Mouse (Mus musculus) mouse embryonic stem cell (cell line): ENCODE data around the gene Vps26b.

Experiments used
- in situ Hi-C, 2 experiments: fragments of 300-500 bp; cut with MboI; formaldehyde crosslinking; loops; 1 replicate in 1 of 2; 3 replicates in 1 of 2; pipeline ENCODE4 v1.14.3; 2019 to 2020; ENCODE audit warnings: low sequenced_read_pairs in 2 of 2, low pct_unique_long_range_greater_than_20kb in 1 of 2, mixed read lengths in 1 of 2; ENCODE audit not compliant: unreplicated experiment in 1 of 2

Vps26b gene

DNA sequence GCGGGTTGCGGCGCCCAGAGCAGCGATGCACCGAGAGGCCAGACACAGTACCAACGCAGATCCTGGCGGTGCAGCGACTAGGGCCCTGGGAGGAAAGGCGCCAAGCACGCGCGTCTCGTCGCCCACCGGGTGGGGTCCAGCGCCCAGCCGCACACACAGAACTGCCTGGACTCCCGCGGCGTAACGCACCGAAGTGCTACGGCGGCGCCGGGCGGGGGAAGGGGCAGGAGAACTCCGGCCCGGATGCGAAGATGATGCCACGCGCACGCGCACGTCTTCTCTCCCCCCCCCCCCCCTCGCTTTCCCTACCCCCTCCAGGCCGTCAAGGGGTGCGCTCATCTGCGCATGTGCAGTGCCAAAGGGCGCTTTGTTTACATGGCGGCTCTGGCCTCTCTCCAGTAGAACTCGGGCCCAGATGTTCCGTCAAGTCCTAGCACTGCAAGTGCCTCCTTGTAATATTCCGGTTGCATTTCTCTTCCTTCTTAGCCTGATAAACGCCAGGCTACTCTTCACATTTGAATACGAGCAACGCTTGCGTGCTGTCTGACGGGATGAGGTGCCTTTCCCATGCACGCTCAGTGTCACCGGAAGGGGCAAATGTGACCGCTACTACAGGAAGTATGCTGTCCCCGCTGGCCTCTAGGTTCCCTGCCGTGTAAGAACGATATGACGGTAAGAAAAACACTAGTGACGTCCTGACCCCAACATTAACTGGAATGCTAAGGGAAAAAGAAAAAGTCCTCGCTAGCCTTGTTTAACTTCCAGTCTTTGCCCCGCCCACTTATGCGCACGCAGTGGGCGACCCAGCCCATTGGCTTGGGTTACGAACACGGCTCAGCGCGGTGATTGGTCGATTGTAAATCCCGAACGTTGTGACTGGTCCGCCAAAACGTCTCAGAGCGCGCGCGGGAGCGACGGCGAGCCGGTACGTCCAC lies at the start of gene Vps26b, which contains the start of gene Ncapd3:
Vps26b (minus strand) TSS at position 238 of the 935 bp plus-strand sequence.
Ncapd3 (plus strand) TSS at position 348 of the 935 bp plus-strand sequence.
- in situ Hi-C loops, result no loop called here

DNA sequence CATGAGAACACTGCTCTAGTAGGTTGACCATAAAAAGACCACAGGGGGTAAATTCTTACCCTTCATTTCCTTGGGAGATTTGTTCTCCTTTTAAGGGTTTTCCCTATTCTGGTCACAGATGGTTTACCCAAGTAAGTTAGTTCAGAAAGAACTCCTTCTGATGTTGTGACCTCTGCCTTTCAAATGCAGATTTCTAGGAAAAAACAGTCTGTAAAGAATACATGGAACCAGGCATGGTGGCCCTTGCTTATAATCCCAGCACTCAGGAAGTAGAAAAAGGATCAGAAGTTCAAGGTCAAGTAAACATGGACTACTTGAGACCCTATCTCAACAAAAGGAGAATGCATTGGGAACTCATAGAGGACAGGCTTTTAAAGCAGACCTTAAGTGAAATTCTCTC lies 45.9 kb upstream of the Vps26b start:
- in situ Hi-C loops, result no loop called here

DNA sequence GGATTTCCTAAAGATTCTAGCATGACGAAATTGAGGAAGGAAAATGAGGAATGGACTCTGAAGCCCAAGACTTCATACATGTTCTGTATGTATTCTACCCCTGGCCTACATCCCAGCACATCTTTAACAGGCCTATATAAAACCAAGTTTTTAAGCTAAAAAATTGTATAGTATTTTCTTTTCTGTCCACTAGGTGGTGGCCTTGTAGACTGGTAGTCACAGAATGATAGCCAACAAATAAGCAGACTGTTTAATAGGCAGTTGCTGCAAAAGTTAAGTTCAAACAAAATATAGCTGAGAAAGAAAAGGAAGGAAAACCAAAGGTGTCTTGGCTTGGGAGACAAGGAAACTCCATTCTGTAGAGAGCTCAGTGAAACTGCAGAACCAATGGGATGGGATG lies 44.8 kb upstream of the Vps26b start:
- in situ Hi-C loops, result no loop called here

GRCm38 (mm10) chr9:27070895-27071294 lies 41.0 kb upstream of the Vps26b start:
- in situ Hi-C loops, result no loop called here

GRCm38 (mm10) chr9:27058341-27058740 lies 28.5 kb upstream of the Vps26b start:
- in situ Hi-C loops, result no loop called here

GRCm38 (mm10) chr9:27049492-27049891 lies 19.6 kb upstream of the Vps26b start:
- in situ Hi-C loops, result no loop called here

GRCm38 (mm10) chr9:27043892-27044291 lies 14.0 kb upstream of the Vps26b start:
- in situ Hi-C loops, result no loop called here

DNA sequence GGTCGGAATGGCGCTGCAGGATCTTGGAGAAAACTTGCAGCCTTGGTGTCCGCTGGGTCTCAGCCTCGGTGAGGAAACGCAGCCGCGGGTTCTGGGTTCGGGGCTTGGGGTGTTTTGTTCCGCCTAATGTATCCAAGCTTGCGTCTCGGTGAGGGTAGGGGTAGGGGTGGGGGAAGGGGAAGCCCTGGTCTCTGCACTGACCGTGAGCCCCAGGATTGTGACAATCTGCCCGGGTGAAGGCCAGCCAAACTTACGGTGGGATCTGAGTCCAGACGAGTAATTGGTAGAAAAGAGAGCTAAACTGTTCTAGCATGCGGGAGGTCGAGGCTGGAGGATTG lies 867 bp upstream of the Vps26b start:
- in situ Hi-C loops, result no loop called here

DNA sequence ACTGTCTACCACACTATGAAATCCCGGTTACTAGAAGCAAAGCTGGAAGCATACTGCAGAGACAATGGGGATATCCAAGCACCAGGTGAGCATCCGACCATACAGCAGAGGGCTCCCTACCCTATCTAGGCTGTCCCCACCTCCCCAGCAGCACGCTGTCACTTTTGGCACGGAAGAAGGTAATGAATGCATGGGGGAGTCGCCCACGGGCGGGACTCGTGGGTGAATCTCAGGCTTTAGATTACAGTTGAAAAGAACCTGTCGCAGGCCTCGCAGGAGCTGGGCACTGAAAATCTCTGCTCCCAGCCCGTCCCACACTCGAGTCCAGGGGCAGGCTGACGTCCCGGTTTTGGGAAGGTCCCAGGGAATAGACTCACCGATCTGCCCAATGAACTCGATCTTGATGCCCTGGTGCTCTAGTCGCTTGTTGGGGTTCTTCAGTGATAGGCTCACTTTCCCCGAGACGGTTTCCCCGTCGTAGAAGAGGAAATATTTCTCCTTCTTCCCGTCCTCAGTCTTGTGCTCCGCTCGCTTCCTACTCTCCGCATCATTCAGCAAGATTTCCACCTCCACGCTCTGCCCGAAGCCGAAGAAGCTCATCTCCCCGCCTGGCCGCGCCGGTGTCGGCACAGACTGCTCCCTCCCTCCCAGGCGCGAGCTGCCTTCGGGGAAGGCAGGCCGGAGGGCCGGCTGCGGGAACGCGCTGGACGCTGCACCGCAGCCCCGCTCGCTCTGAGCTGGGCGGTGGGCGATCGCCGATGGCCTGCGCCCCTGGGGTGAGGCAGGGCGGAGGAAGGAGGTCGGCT lies 640 bp downstream of the Vps26b start:
- in situ Hi-C loops, result no loop called here

GRCm38 (mm10) chr9:27026708-27027107 lies 3.2 kb downstream of the Vps26b start:
- in situ Hi-C loops, result no loop called here

GRCm38 (mm10) chr9:27023681-27024080 lies 6.2 kb downstream of the Vps26b start:
- in situ Hi-C loops, result no loop called here

GRCm38 (mm10) chr9:27018961-27019360 lies 10.9 kb downstream of the Vps26b start:
- in situ Hi-C loops, result no loop called here

GRCm38 (mm10) chr9:27011572-27011971 lies 18.3 kb downstream of the Vps26b start:
- in situ Hi-C loops, result no loop called here

- in situ Hi-C loops, result no loop called here
Measured at GRCm38 (mm10) chr9:27009231-27009630, 20.6 kb downstream of the Vps26b start.

GRCm38 (mm10) chr9:27006866-27007265 lies 23.0 kb downstream of the Vps26b start:
- in situ Hi-C loops, result no loop called here

- in situ Hi-C loops, result no loop called here
Measured at GRCm38 (mm10) chr9:27005933-27006332, 23.9 kb downstream of the Vps26b start.

- in situ Hi-C loops, result no loop called here
Measured at GRCm38 (mm10) chr9:27005231-27005630, 24.6 kb downstream of the Vps26b start.

GRCm38 (mm10) chr9:26999461-27000395 lies 30.1 kb downstream of the Vps26b start, which contains the start of the genes Acad8 and Thyn1:
Gene Acad8 (minus strand): TSS chr9:26999566.
Gene Thyn1 (plus strand): TSS chr9:26999710.
- in situ Hi-C loops, result no loop called here
